ENCODE assay signal across 30 mouse cellular contexts in genomic region chr8:3309636-3310035, GRCm38 (mm10). TPM values are rescaled to one million over a fixed set of nuclear protein-coding genes. Genes with fewer than 3 reads are reported as not detected.
"Had no signal": no experiment of that assay in that cellular context is flagged by ENCODE, and none has a peak within 500 bp of the region (broad histone marks: within the 10 kb centered on the region; RNA-seq: fewer than 3 reads in every experiment).

No protein-coding gene starts in this region.

- H3K36me3 ChIP-seq: heart, embryonic 10.5 days; heart, embryonic 12.5 days; hindbrain, embryonic 13.5 days; hindbrain, embryonic 15.5 days; kidney, embryonic 15.5 days; limb, embryonic 13.5 days; limb, embryonic 15.5 days; liver, embryonic 13.5 days had no signal

- H3K4me3 ChIP-seq: heart, embryonic 10.5 days; heart, embryonic 12.5 days; hindbrain, embryonic 13.5 days; hindbrain, embryonic 15.5 days; kidney, embryonic 15.5 days; layer of hippocampus, adult 2 months; left cerebral cortex, adult 2 months; limb, embryonic 13.5 days; limb, embryonic 15.5 days; liver, embryonic 13.5 days had no signal

- H3K9me3 ChIP-seq: hindbrain, embryonic 15.5 days; liver, embryonic 13.5 days had no signal

- H3K27ac ChIP-seq: heart, embryonic 10.5 days; hindbrain, embryonic 13.5 days; hindbrain, embryonic 15.5 days; hindbrain, postnatal 0 days; kidney, embryonic 15.5 days; kidney, postnatal 0 days; layer of hippocampus, adult 2 months; left cerebral cortex, adult 2 months; limb, embryonic 13.5 days; limb, embryonic 15.5 days; liver, embryonic 13.5 days had no signal

- H3K4me1 ChIP-seq: heart, embryonic 10.5 days; heart, embryonic 12.5 days; hindbrain, embryonic 13.5 days; hindbrain, embryonic 15.5 days; kidney, embryonic 15.5 days; limb, embryonic 13.5 days; limb, embryonic 15.5 days; liver, embryonic 13.5 days had no signal

- H3K9ac ChIP-seq: forebrain, postnatal 0 days; heart, embryonic 12.5 days; hindbrain, embryonic 13.5 days; hindbrain, embryonic 15.5 days; kidney, embryonic 15.5 days; limb, embryonic 13.5 days; limb, embryonic 15.5 days; liver, embryonic 13.5 days had no signal

- H3K27me3 ChIP-seq: heart, embryonic 12.5 days; hindbrain, embryonic 13.5 days; hindbrain, embryonic 15.5 days; kidney, embryonic 15.5 days; limb, embryonic 13.5 days; limb, embryonic 15.5 days; liver, embryonic 13.5 days had no signal

- DNase-seq: forebrain, postnatal 0 days; gastrocnemius, postnatal 14 days; gastrocnemius, postnatal 36 days; heart, adult 18-20 months; heart, postnatal 10 days; kidney, adult 11 months; kidney, adult 2 months; kidney, adult 9 months; kidney, postnatal 14 days; kidney, postnatal 36 days; layer of hippocampus, postnatal 36 days; liver, embryonic 13.5 days had no signal

RNA-seq across cellular contexts. Expression of gene A430078G23Rik, which starts 43.6 kb away (rescaled TPM):
- total RNA-seq: forebrain, postnatal 0 days; gastrocnemius, adult 8-10 months; hindbrain, postnatal 0 days; layer of hippocampus, adult 2 months; left cerebral cortex, postnatal 14 days; left cerebral cortex, postnatal 36 days had no signal
- polyA plus RNA-seq: forebrain, postnatal 0 days; heart, embryonic 12.5 days; heart, embryonic 14.5 days; hindbrain, embryonic 11.5 days; hindbrain, embryonic 13.5 days; hindbrain, embryonic 15.5 days; hindbrain, postnatal 0 days; intestine, embryonic 14.5 days; limb, embryonic 11.5 days had no signal
